Mouse (Mus musculus): ENCODE data around the gene Zfp869.
"Not testable (repeated sequence)": the region's sequence is repeated elsewhere in the genome, so short reads cannot be mapped to it uniquely, and the experiment has no call there.

DNA sequence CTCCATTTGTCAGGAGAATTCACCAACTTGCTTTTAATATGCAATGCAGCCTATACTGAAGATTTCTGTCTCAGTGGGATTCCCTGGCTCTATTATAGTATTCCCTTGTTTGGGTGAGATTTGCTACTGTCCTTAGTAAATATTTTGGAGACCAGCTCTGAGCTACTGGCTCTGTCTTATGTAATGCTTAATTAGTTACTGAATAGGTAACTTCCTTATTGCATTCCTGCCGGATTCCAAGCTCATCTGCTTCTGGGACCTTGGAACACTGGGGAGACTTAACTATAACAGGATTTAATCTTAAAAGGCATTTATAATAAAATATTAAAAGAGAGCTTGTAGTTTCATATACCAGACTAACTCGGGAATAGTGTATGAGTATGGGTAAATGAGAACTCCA is 45.5 kb downstream of the Zfp869 start:
- TF ChIP-seq CTCF (conservative IDR thresholded peaks at IDR 0.05 in 1 of 2, IDR thresholded peaks at IDR 0.05 in 1 of 2; ENCODE audit: low read depth in 2 of 2, low read length in 2 of 2); UBTF (IDR thresholded peaks at IDR 0.05; ENCODE audit: low read depth, low read length); USF1 (IDR thresholded peaks at IDR 0.05; ENCODE audit: low read depth, low read length); SIN3A (IDR thresholded peaks at IDR 0.05; ENCODE audit: low read length); IRF4 (IDR thresholded peaks at IDR 0.05; ENCODE audit: low read depth, low read length); JUND (conservative IDR thresholded peaks at IDR 0.05; ENCODE audit: low read depth, low read length); ZC3H11A (IDR thresholded peaks at IDR 0.05; ENCODE audit: low read depth, low read length); MAFK (IDR thresholded peaks at IDR 0.05; ENCODE audit: insufficient replicate concordance, low read length); KAT2A (IDR thresholded peaks at IDR 0.05; ENCODE audit: insufficient replicate concordance, low read length); MEF2A (IDR thresholded peaks at IDR 0.05; ENCODE audit: borderline replicate concordance, low read depth, low read length); ZKSCAN1 (IDR thresholded peaks at IDR 0.05; ENCODE audit: borderline replicate concordance, low read depth, low read length); TCF12 (IDR thresholded peaks at IDR 0.05; ENCODE audit: low read depth, low read length); POLR2AphosphoS2 (IDR thresholded peaks at IDR 0.05; ENCODE audit: low read depth, low read length); ETS1 (conservative IDR thresholded peaks at IDR 0.05; ENCODE audit: low read depth, low read length): not testable (repeated sequence)
